In genomic region chr11:65161881-65162766, GRCm38 (mm10) we compare ENCODE assay signal across 9 mouse cellular contexts. TPM values are rescaled to one million over a fixed set of nuclear protein-coding genes. Genes with fewer than 3 reads are reported as not detected.
DNase-seq lines count a peak whose midpoint lies in the region; ATAC-seq and TF ChIP-seq lines count a peak whose summit lies in the region.
"Had no signal": no experiment of that assay in that cellular context is flagged by ENCODE, and none has a peak within 500 bp of the region (broad histone marks: within the 10 kb centered on the region; RNA-seq: fewer than 3 reads in every experiment).

No protein-coding gene starts in this region.

- ATAC-seq in forebrain, postnatal 0 days = peak; percentile 82
- peak; percentile 73 for ATAC-seq in kidney, embryonic 16.5 days (ENCODE audit: low FRiP score, low TSS enrichment)
- no peak for ATAC-seq in liver, embryonic 14.5 days (ENCODE audit: insufficient read depth)
- ATAC-seq in neural tube, embryonic 15.5 days (ENCODE audit: low FRiP score) = peak; percentile 89

- H3K9ac ChIP-seq in forebrain, postnatal 0 days = peak overlapping the region; percentile 80
- H3K9ac ChIP-seq in kidney, embryonic 16.5 days (replicated peaks; ENCODE audit: low read length) = peak overlapping the region; percentile 83
- no peak overlapping the region; the same call in 1 of the 2 replicates for H3K9ac ChIP-seq in liver, embryonic 14.5 days (replicated peaks)
- peak overlapping the region; percentile 87 for H3K9ac ChIP-seq in neural tube, embryonic 15.5 days (replicated peaks)

- no peak for TF ChIP-seq CTCF in forebrain, postnatal 0 days (IDR thresholded peaks at IDR 0.05; ENCODE audit: low read depth)
- TF ChIP-seq CTCF in liver, embryonic 14.5 days (IDR thresholded peaks at IDR 0.05; ENCODE audit: low read depth) = no peak

- peak overlapping the region; percentile 81 for H3K27ac ChIP-seq in forebrain, postnatal 0 days (ENCODE audit: low read depth, low read length)
- no peak overlapping the region for H3K27ac ChIP-seq in kidney, embryonic 16.5 days (ENCODE audit: low read length)
- H3K27ac ChIP-seq in liver, embryonic 14.5 days = no peak overlapping the region
- peak overlapping the region; percentile 82 for H3K27ac ChIP-seq in neural tube, embryonic 15.5 days (replicated peaks)

- H3K4me1 ChIP-seq in forebrain, postnatal 0 days (ENCODE audit: insufficient read depth) = peaks cover 3% of the 10 kb centered on the region; the same call in 1 of the 2 replicates
- H3K4me1 ChIP-seq in kidney, embryonic 16.5 days (ENCODE audit: insufficient read depth, low read length) = peaks cover 7% of the 10 kb centered on the region; the same call in 1 of the 2 replicates
- no peaks in the 10 kb centered on the region for H3K4me1 ChIP-seq in liver, embryonic 14.5 days (replicated peaks; ENCODE audit: control insufficient read depth in 2 of 2, insufficient read depth in 2 of 2, low read length in 1 of 2)
- peaks cover 24% of the 10 kb centered on the region for H3K4me1 ChIP-seq in neural tube, embryonic 15.5 days

- H3K9me3 ChIP-seq in forebrain, postnatal 0 days (ENCODE audit: low read length) = no peaks in the 10 kb centered on the region
- no peaks in the 10 kb centered on the region for H3K9me3 ChIP-seq in kidney, embryonic 16.5 days (ENCODE audit: low read length)
- no peaks in the 10 kb centered on the region for H3K9me3 ChIP-seq in liver, embryonic 14.5 days (ENCODE audit: control insufficient read depth, low read length)
- no peaks in the 10 kb centered on the region for H3K9me3 ChIP-seq in neural tube, embryonic 15.5 days (replicated peaks)

- peak; percentile 18 for DNase-seq in gastrocnemius, postnatal 14 days
- DNase-seq in gastrocnemius, adult 8-10 months (ENCODE audit: low spot score in 2 of 2) = no peak
- DNase-seq in brain, adult 2 months (ENCODE audit: low read depth, low spot score) = peak; percentile 79
- DNase-seq in forebrain, postnatal 0 days = peak; percentile 19
- DNase-seq in liver, embryonic 14.5 days (ENCODE audit: low read depth in 3 of 3, low spot score in 3 of 3) = no peak
- no peak for DNase-seq in adrenal gland, adult (ENCODE audit: inconsistent age in 2 of 2, low spot score in 1 of 2)

- no peak for TF ChIP-seq EP300 in liver, embryonic 14.5 days (IDR thresholded peaks at IDR 0.05; ENCODE audit: low read depth)

- 3% methylated on average over 49 of the region's 49 CpGs for WGBS in forebrain, postnatal 0 days
- under 1% methylated on average over 49 of the region's 49 CpGs for WGBS in kidney, embryonic 16.5 days
- 1% methylated on average over 48 of the region's 49 CpGs for WGBS in liver, embryonic 14.5 days (ENCODE audit: insufficient replicate concordance)
- WGBS in neural tube, embryonic 15.5 days = 1% methylated on average over 48 of the region's 49 CpGs

- intact Hi-C loops in gastrocnemius, postnatal 14 days (cut with DNase I; ENCODE audit: low total_unique reads) = no loop called here

- peak overlapping the region; percentile 94 for H3K4me2 ChIP-seq in forebrain, postnatal 0 days (ENCODE audit: low read depth)
- peak overlapping the region; percentile 89 for H3K4me2 ChIP-seq in kidney, embryonic 16.5 days (replicated peaks; ENCODE audit: low read depth, low read length)
- H3K4me2 ChIP-seq in liver, embryonic 14.5 days (ENCODE audit: low read depth) = peak overlapping the region; percentile 60
- peak overlapping the region; percentile 86 for H3K4me2 ChIP-seq in neural tube, embryonic 15.5 days

- no peaks in the 10 kb centered on the region for H3K27me3 ChIP-seq in forebrain, postnatal 0 days (ENCODE audit: insufficient read depth, low read length)
- H3K27me3 ChIP-seq in kidney, embryonic 16.5 days (ENCODE audit: insufficient read depth, low read length) = no peaks in the 10 kb centered on the region
- H3K27me3 ChIP-seq in liver, embryonic 14.5 days (ENCODE audit: control insufficient read depth, insufficient read depth, low read length) = peaks cover 13% of the 10 kb centered on the region
- no peaks in the 10 kb centered on the region for H3K27me3 ChIP-seq in neural tube, embryonic 15.5 days (replicated peaks)

- no peaks in the 10 kb centered on the region for H3K36me3 ChIP-seq in forebrain, postnatal 0 days (ENCODE audit: insufficient read depth)
- no peaks in the 10 kb centered on the region for H3K36me3 ChIP-seq in kidney, embryonic 16.5 days (ENCODE audit: insufficient read depth, low read length)
- no peaks in the 10 kb centered on the region for H3K36me3 ChIP-seq in liver, embryonic 14.5 days (replicated peaks; ENCODE audit: control insufficient read depth, insufficient read depth, low read depth)
- H3K36me3 ChIP-seq in neural tube, embryonic 15.5 days = no peaks in the 10 kb centered on the region

- H3K4me3 ChIP-seq in forebrain, postnatal 0 days (ENCODE audit: low read depth, low read length) = peak overlapping the region; percentile 77
- H3K4me3 ChIP-seq in kidney, embryonic 16.5 days (ENCODE audit: low read length) = peak overlapping the region; percentile 89
- peak overlapping the region; percentile 43 to 57 for H3K4me3 ChIP-seq in liver, embryonic 14.5 days (ENCODE audit: insufficient read depth in 1 of 2, low read depth in 2 of 2, low read length in 2 of 2)
- H3K4me3 ChIP-seq in neural tube, embryonic 15.5 days (replicated peaks) = peak overlapping the region; percentile 71

RNA-seq across cellular contexts. Expression of gene Arhgap44, which starts 0.6 kb away (rescaled TPM):
- total RNA-seq in gastrocnemius, postnatal 14 days (2021) = 1 to 10 TPM; 5.1 to 5.9 TPM
- total RNA-seq in gastrocnemius, adult 8-10 months (2022) = 10 to 100 TPM in 3 of 4 experiments, 1 to 10 TPM in 1; 8.4 to 11.2 (median 10.9) TPM
- 27.4 and 29.6 TPM in 2 replicates for total RNA-seq in forebrain, postnatal 0 days (2014; rRNA removed)
- polyA plus RNA-seq in forebrain, postnatal 0 days (2015; fragmentation: Nextera tagmentation; extraction: Ambion mirVana) = 13.6 and 17.4 TPM in 2 replicates
- polyA plus RNA-seq in kidney, embryonic 16.5 days (2015; fragmentation: Nextera tagmentation; extraction: Ambion mirVana) = 7.1 and 7.4 TPM in 2 replicates
- polyA plus RNA-seq in liver, embryonic 14.5 days (2012; rRNA removed) = 0.44 and 0.51 TPM in 2 replicates
- 0.55 and 0.59 TPM in 2 replicates for polyA plus RNA-seq in liver, embryonic 14.5 days (2014; fragmentation: Nextera tagmentation; extraction: Ambion mirVana)
- polyA plus RNA-seq in neural tube, embryonic 15.5 days (2015; fragmentation: Nextera tagmentation; extraction: Ambion mirVana) = 18.7 TPM in 2 replicates
- total RNA-seq: hematopoietic stem cell, adult 5-6 weeks had no signal

RNA-seq across cellular contexts. Expression of gene 1700086D15Rik, which starts 2.4 kb away (rescaled TPM):
- not detected for total RNA-seq in gastrocnemius, postnatal 14 days (2021)
- under 1 TPM in 1 of 4 experiments, not detected in 3; 0.22 TPM for total RNA-seq in gastrocnemius, adult 8-10 months (2022)
- 0.71 and 1.5 TPM in 2 replicates for total RNA-seq in forebrain, postnatal 0 days (2014; rRNA removed)
- 0.21 and 0.33 TPM in 2 replicates for polyA plus RNA-seq in forebrain, postnatal 0 days (2015; fragmentation: Nextera tagmentation; extraction: Ambion mirVana)
- 0.17 TPM in 1 of 2 replicates, not detected in the other for polyA plus RNA-seq in kidney, embryonic 16.5 days (2015; fragmentation: Nextera tagmentation; extraction: Ambion mirVana)
- not detected in 2 replicates for polyA plus RNA-seq in liver, embryonic 14.5 days (2012; rRNA removed)
- not detected in 2 replicates for polyA plus RNA-seq in liver, embryonic 14.5 days (2014; fragmentation: Nextera tagmentation; extraction: Ambion mirVana)
- polyA plus RNA-seq in neural tube, embryonic 15.5 days (2015; fragmentation: Nextera tagmentation; extraction: Ambion mirVana) = 0.14 and 0.22 TPM in 2 replicates
- total RNA-seq: hematopoietic stem cell, adult 5-6 weeks had no signal

Comparison
In these comparisons a context has a peak if more than half of its experiments do, and no peak if none do; other contexts are left out.
1. DNase-seq: peak in gastrocnemius, postnatal 14 days (single experiment), brain, adult 2 months (single experiment) and forebrain, postnatal 0 days (single experiment); none in gastrocnemius, adult 8-10 months (0 of 2), liver, embryonic 14.5 days (0 of 3) and adrenal gland, adult (0 of 2).
2. H3K27ac ChIP-seq: peak in forebrain, postnatal 0 days (single experiment) and neural tube, embryonic 15.5 days (single experiment); none in kidney, embryonic 16.5 days (single experiment) and liver, embryonic 14.5 days (single experiment).
3. Peak in every context shown above with its lines, with median percentiles within 50 percentile points of each other: H3K4me2 ChIP-seq and H3K4me3 ChIP-seq.